Mouse (Mus musculus) intestine, embryonic 16.5 days (tissue): Measurements from ENCODE around the gene Mpp2. TPM values are rescaled to one million over a fixed set of nuclear protein-coding genes. Genes with fewer than 3 reads are reported as not detected.

Source experiments
- ATAC-seq: fragments of 200-750 bp; cut with Nextera tagmentation; 2 replicates; pipeline ENCODE4 v1.8.0; 2017; ENCODE audit warnings: moderate TSS enrichment, moderate library complexity
- H3K27ac ChIP-seq: fragments of 300-500 bp; sonication (generic); 2 replicates; pipeline ENCODE4 v1.5.1; 2014; ENCODE audit warnings: mild to moderate bottlenecking, low read length
- H3K27me3 ChIP-seq: fragments of 300-500 bp; sonication (generic); replicated peaks from 2 replicates; pipeline ENCODE4 v1.6.1; 2014; ENCODE audit warnings: low read length, control low read depth, mixed read lengths; ENCODE audit not compliant: control insufficient read depth, insufficient read depth
- H3K36me3 ChIP-seq: fragments of 300-500 bp; sonication (generic); 2 replicates; pipeline ENCODE4 v1.6.1; 2014; ENCODE audit warnings: low read length, control low read depth; ENCODE audit not compliant: control insufficient read depth, insufficient read depth
- H3K4me1 ChIP-seq: fragments of 300-500 bp; sonication (generic); 2 replicates; pipeline ENCODE4 v1.6.1; 2014; ENCODE audit warnings: low read length, control low read depth, mixed read lengths; ENCODE audit not compliant: control insufficient read depth, insufficient read depth
- H3K4me2 ChIP-seq: fragments of 300-500 bp; sonication (generic); 2 replicates; pipeline ENCODE4 v1.6.1; 2014; ENCODE audit warnings: low read depth, low read length, control low read depth
- H3K4me3 ChIP-seq: fragments of 300-500 bp; sonication (generic); 2 replicates; pipeline ENCODE4 v1.5.1; 2014; ENCODE audit warnings: mild to moderate bottlenecking, low read length
- H3K9ac ChIP-seq: fragments of 300-500 bp; sonication (generic); 2 replicates; pipeline ENCODE4 v1.6.1; 2014; ENCODE audit warnings: low read depth, low read length
- H3K9me3 ChIP-seq: fragments of 300-500 bp; sonication (generic); 2 replicates; pipeline ENCODE4 v1.6.1; 2016; ENCODE audit warnings: low read length, control low read depth; ENCODE audit not compliant: control insufficient read depth
- WGBS: fragments of 180-500 bp; shearing (Covaris S2); extraction: QIAGEN DNeasy Blood & Tissue Kit; methylation state at CpG from one replicate; pipeline ENCODE4 v1.1.7; 2014; 5-methylcytosine and 5-hydroxymethylcytosine counted together
- polyA plus RNA-seq: library from polyadenylated mRNA; unstranded; fragments of >200 nt; fragmentation: Nextera tagmentation; extraction: Ambion mirVana; gene quantifications from 2 replicates; pipeline ENCODE4 v1.2.1, GENCODE M21; 2015

Gene Mpp2
- polyA plus RNA-seq, 1 experiment from 2014 or later: 6.2 TPM

DNA sequence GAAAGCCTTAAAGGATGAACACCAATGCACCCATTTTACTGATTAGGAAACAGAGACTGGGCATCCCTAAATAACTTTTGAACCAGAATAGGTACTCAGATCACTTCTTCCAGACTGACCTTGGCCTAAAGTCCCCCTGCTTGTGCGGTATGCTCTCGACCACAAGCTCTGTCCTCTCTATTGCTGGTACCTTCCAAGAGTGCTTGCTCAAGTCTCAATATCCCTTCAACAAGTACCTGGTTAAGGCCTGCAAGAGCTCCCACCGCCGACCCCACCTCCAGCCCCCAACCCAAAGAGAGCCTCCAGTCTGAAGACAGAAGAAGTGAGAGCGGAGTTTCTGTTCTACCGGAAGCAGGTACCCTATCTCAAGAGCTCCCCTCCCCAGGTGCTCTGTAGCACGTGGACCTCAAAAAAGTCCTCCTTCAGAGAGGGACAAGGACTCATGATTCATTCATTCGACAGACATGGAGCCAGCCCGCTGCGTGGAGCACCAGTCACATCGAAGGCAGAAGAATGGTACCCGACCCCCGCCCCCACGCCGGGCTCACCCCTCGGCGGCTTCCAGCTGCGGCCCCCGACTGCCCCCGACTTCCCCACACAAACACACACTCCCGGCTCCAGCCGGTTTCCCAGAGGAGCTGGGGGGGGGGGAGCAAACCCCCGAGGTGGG is 62.2 kb downstream of the Mpp2 start:
- peaks cover 9% of the 10 kb centered on the region for H3K4me1 ChIP-seq
- H3K27ac ChIP-seq: no peak overlapping the region
- peak overlapping the region; percentile 94 for H3K4me2 ChIP-seq
- 6% methylated on average over 23 of the region's 23 CpGs for WGBS
- peak; percentile 8; the same call in 1 of the 2 replicates for ATAC-seq
- H3K27me3 ChIP-seq: no peaks in the 10 kb centered on the region
- no peaks in the 10 kb centered on the region for H3K36me3 ChIP-seq
- H3K9me3 ChIP-seq: no peaks in the 10 kb centered on the region
- peak overlapping the region; percentile 70 for H3K9ac ChIP-seq
- H3K4me3 ChIP-seq: peak overlapping the region; percentile 57

DNA sequence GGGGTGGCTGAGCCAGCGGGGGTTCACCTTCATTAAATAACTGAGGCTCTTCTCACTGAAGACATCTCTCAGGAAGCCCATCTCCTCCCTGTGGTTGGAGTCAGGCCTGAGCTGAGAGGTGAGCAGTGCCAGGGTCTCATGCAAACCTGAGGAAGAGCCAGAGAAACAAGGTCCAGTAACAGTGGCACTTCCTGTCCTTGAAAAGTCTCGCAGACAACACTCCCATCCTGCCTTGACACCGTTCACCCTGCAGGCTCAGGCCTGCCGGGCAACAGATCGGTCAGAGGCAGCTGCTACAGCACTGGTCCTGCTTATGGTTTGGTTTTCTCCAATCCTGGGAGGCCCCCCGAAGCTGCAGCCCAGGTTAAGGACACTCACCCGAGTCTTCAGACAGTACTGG is 63.0 kb downstream of the Mpp2 start:
- no peak overlapping the region for H3K4me3 ChIP-seq
- no peak for ATAC-seq
- no peaks in the 10 kb centered on the region for H3K9me3 ChIP-seq
- no peaks in the 10 kb centered on the region for H3K27me3 ChIP-seq
- no peak overlapping the region for H3K27ac ChIP-seq
- H3K36me3 ChIP-seq: no peaks in the 10 kb centered on the region
- no peak overlapping the region for H3K9ac ChIP-seq
- H3K4me2 ChIP-seq: no peak overlapping the region
- 55% methylated on average over 7 of the region's 7 CpGs for WGBS
- H3K4me1 ChIP-seq: peaks cover 9% of the 10 kb centered on the region

DNA sequence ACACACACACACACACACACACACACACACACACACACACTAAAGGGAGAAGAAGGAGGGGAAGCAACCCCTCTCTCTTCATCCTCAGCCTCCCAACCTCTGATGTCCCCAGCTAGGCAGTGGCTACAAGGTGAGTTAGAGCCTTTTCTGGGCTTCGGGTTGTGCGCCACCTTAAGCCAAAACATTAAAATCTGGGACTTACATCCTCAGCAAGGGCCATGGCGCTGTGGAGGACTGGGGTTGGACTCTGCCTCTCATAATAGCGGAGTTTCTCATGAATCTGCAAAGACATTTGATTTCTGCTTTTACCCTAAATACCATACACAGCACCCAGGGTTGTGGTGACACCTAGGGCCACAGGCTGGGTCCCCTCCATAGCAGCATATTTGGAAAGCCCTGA is 63.4 kb downstream of the Mpp2 start:
- WGBS: 87% methylated on average over 4 of the region's 4 CpGs
- H3K27me3 ChIP-seq: no peaks in the 10 kb centered on the region
- H3K27ac ChIP-seq: no peak overlapping the region
- H3K36me3 ChIP-seq: no peaks in the 10 kb centered on the region
- H3K4me1 ChIP-seq: peaks cover 9% of the 10 kb centered on the region
- H3K9me3 ChIP-seq: no peaks in the 10 kb centered on the region
- no peak overlapping the region for H3K4me3 ChIP-seq
- no peak overlapping the region for H3K4me2 ChIP-seq
- ATAC-seq: no peak
- H3K9ac ChIP-seq: no peak overlapping the region

DNA sequence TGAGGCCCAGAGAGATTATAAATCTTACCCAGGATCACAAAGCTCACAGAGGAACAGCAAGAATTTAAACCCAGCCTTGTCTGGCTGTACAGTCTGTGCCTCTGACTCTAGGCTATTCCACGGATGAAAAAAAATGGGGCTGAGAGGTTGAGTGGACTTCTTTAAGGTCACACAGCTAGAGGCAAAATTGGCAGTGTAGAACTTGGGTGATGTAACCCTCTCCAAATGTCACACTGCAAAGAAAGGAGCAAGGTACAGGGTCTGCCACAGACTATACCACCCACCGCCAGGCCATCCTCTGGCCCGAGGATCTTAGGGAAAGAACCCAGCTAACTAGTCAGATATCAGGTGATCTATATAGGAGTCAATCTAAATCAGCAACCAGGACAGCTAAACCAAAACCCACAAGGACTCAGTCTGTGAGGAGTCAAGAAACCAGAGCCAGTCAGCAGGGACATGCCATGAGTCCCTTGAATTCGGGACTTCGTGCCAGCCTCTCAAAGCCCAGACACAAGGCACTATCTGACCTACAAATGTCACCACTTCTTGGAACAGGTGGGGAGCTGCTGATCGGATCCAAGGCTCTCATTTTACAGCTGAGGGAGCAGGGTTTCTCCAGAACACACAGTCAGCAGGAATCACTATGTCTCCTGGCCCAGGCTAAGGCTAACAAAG is 64.1 kb downstream of the Mpp2 start:
- Histone ChIP-seq H3K36me3 (no peaks in the 10 kb centered on the region), H3K27me3 (no peaks in the 10 kb centered on the region), H3K27ac (no peak overlapping the region), H3K9ac (no peak overlapping the region), H3K4me3 (no peak overlapping the region), H3K9me3 (no peaks in the 10 kb centered on the region), H3K4me2 (no peak overlapping the region), H3K4me1 (peaks cover 9% of the 10 kb centered on the region)
- WGBS: 86% methylated on average over 6 of the region's 6 CpGs
- ATAC-seq: no peak

DNA sequence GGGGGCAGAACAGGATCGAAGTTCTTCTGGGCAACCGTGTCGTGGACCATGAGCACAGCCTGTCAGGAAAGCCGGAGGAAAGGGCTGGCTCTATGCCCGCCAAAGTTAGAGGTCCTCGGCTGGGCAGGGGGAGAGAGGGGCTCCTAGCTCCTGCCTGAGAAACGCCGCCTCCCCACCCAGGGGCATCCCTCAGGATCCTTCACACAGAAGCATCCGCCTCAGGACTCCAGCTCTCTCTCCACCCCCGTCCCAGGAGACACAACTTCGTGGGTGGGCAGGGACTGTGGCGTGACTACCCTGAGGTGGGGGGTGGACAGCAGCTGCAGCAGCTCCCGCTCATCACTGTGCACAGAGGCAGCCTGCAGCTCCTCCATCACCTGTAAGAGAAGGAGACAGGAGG is 64.9 kb downstream of the Mpp2 start:
- 84% methylated on average over 13 of the region's 13 CpGs for WGBS
- Histone ChIP-seq H3K9ac (no peak overlapping the region), H3K9me3 (no peaks in the 10 kb centered on the region), H3K36me3 (no peaks in the 10 kb centered on the region), H3K27ac (no peak overlapping the region), H3K4me2 (no peak overlapping the region), H3K4me3 (no peak overlapping the region), H3K4me1 (peaks cover 9% of the 10 kb centered on the region), H3K27me3 (no peaks in the 10 kb centered on the region)
- ATAC-seq: no peak

DNA sequence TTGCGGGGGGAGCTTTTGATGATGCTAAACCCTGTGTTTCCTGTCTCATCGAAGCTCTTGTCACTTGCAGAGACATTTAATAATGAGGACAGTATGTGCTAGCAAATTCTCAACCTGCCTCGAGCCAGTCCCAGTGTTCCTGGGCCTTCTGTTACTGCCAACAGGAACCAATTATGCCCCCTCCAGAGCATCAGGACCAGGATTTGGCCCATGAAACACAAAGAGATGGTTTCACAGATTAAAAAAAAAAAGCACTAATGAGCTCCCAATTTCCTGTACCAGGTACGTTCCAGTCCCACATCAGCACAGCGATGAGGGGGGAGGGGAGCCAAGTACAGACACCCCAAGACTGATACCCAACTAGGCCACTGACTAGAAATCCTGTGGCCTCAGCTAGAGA is 67.1 kb downstream of the Mpp2 start:
- Histone ChIP-seq H3K9ac (no peak overlapping the region), H3K27me3 (no peaks in the 10 kb centered on the region), H3K4me1 (0 out of 2 replicates have a peak, but pooled peaks cover 2% of the 10 kb centered on the region), H3K36me3 (no peaks in the 10 kb centered on the region; the same call in 1 of the 2 replicates), H3K4me2 (no peak overlapping the region), H3K27ac (no peak overlapping the region), H3K4me3 (no peak overlapping the region), H3K9me3 (no peaks in the 10 kb centered on the region)
- WGBS: 87% methylated on average over 5 of the region's 5 CpGs
- no peak for ATAC-seq

DNA sequence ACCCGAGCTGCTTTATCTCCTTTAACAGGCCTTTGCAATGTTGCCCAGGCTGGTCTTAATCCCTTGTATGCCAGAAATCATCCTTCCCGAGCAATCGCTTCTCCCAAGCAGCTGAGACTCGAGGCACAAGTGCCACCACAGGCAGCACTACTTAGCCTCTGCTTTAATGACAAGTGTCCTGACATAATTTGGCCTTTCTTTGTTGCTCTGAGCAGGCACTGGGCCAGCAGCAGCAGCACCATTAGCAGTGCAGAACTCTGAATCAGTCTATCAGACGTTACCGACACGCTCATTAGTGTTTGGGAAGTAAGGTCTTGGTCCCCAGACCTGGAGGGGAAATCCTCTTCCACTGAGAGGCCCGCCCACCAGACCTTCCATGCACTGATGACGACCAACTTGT is 68.6 kb downstream of the Mpp2 start:
- H3K27me3 ChIP-seq: no peaks in the 10 kb centered on the region
- H3K36me3 ChIP-seq: no peaks in the 10 kb centered on the region; the same call in 1 of the 2 replicates
- no peak for ATAC-seq
- no peak overlapping the region for H3K27ac ChIP-seq
- no peaks in the 10 kb centered on the region for H3K4me1 ChIP-seq
- H3K4me3 ChIP-seq: no peak overlapping the region
- no peak overlapping the region for H3K9ac ChIP-seq
- no peak overlapping the region for H3K4me2 ChIP-seq
- 74% methylated on average over 9 of the region's 9 CpGs for WGBS
- H3K9me3 ChIP-seq: no peaks in the 10 kb centered on the region

DNA sequence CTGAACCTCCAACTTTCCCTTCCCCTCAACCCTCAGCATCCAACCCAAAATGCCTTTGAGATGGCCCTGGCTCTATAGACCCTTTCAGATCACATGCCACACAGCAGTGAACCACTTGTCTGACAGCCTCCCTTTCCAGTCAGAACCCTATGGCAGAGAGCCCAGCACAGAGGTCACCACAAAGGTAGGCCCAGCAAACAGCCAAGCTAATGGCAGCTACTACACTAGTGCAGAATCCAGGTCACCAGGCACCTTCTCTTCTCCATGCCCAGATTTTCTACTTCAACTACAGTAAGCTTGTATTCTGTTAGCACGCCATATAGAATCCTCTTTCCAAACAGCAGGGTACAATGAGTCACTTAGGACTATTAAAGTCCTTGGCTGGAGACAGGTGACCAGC is 72.2 kb downstream of the Mpp2 start:
- Histone ChIP-seq H3K9ac (no peak overlapping the region), H3K4me2 (no peak overlapping the region), H3K4me3 (no peak overlapping the region), H3K36me3 (no peaks in the 10 kb centered on the region; the same call in 1 of the 2 replicates), H3K27ac (no peak overlapping the region), H3K9me3 (no peaks in the 10 kb centered on the region), H3K27me3 (no peaks in the 10 kb centered on the region), H3K4me1 (no peaks in the 10 kb centered on the region)
- WGBS: 96% methylated on average over 1 of the region's 1 CpGs
- no peak for ATAC-seq

DNA sequence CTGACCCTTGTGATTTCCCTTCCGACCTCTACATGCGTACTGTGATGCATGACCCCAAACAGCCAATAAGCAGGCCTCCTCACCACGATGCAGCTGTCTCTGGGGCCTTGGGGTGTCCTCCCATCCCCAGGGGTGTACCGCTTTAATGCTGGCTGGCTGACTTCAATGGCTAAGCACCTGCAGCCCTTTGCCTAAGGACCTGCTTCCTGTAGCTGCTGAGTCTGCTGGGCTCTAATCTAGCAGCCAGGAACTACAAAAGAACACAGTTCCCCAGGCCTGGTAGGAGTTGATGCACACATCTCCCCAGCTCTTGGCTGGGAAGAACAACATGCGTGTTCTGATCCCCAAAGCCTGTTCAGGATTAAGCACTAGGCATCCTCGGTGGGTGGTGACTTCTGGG is 72.8 kb downstream of the Mpp2 start:
- Histone ChIP-seq H3K36me3 (no peaks in the 10 kb centered on the region; the same call in 1 of the 2 replicates), H3K4me1 (no peaks in the 10 kb centered on the region), H3K9me3 (no peaks in the 10 kb centered on the region), H3K4me3 (no peak overlapping the region), H3K27me3 (no peaks in the 10 kb centered on the region), H3K4me2 (no peak overlapping the region), H3K27ac (no peak overlapping the region), H3K9ac (no peak overlapping the region)
- ATAC-seq: no peak
- WGBS: 69% methylated on average over 6 of the region's 6 CpGs
